Mouse (Mus musculus) gastrocnemius, adult 2 months (tissue): Measurements from ENCODE around the gene Prr29. TPM values are rescaled to one million over a fixed set of nuclear protein-coding genes. Genes with fewer than 3 reads are reported as not detected.
"Not testable (repeated sequence)": the region's sequence is repeated elsewhere in the genome, so short reads cannot be mapped to it uniquely, and the experiment has no call there.

Source experiments
- DNase-seq: peaks from one replicate; pipeline ENCODE4 v3.0.0; 2022
- H3K27ac ChIP-seq: fragments of 200-600 bp; 2 replicates; pipeline ENCODE4 v1.8.1; 2022; ENCODE audit warnings: mild to moderate bottlenecking
- H3K4me3 ChIP-seq: fragments of 200-600 bp; 2 replicates; pipeline ENCODE4 v1.8.1; 2022; ENCODE audit warnings: mild to moderate bottlenecking, moderate library complexity
- CTCF ChIP-seq: fragments of 200-600 bp; IDR thresholded peaks from 2 replicates; pipeline ENCODE4 v1.8.1; 2022; ENCODE audit warnings: antibody characterized with exemption, mild to moderate bottlenecking, moderate library complexity
- intact Hi-C: fragments of 180-260 bp; cut with DNase I; formaldehyde crosslinking; loops from one replicate; pipeline ENCODE4 v1.15.1; 2025
- total RNA-seq, 2 experiments: library from RNA; stranded (reverse); gene quantifications; 2 replicates each; pipeline ENCODE4 v1.2.3; 2021

Gene Prr29
- total RNA-seq, 2 experiments from 2014 or later = 3.9 to 6.5 TPM

GRCm38 (mm10) chr11:106338029-106338428, 27.2 kb upstream of the Prr29 start:
- intact Hi-C loops = no loop called here
- H3K4me3 ChIP-seq = no peak overlapping the region; the same call in 1 of the 2 replicates
- peak overlapping the region; percentile 93 for H3K27ac ChIP-seq
- TF ChIP-seq CTCF = no peak
- peak; percentile 71 for DNase-seq

GRCm38 (mm10) chr11:106338870-106339269, 26.4 kb upstream of the Prr29 start:
- Histone ChIP-seq H3K27ac (peak overlapping the region; percentile 93), H3K4me3 (peak overlapping the region; percentile 29)
- intact Hi-C loops = no loop called here
- no peak for TF ChIP-seq CTCF
- DNase-seq = no peak

GRCm38 (mm10) chr11:106339323-106339722, 25.9 kb upstream of the Prr29 start:
- DNase-seq, intact Hi-C loops: not testable (repeated sequence)
- H3K27ac ChIP-seq = peak overlapping the region; percentile 93

GRCm38 (mm10) chr11:106340990-106341520, 24.2 kb upstream of the Prr29 start:
- peak; percentile 88 for DNase-seq
- no peak for TF ChIP-seq CTCF
- intact Hi-C loops = no loop called here
- H3K4me3 ChIP-seq = peak overlapping the region; percentile 45
- H3K27ac ChIP-seq = peak overlapping the region; percentile 93

More at GRCm38 (mm10) chr11:106339323-106339722, 25.9 kb upstream of the Prr29 start:
- H3K4me3 ChIP-seq = peak overlapping the region; percentile 29

GRCm38 (mm10) chr11:106344910-106345309, 20.4 kb upstream of the Prr29 start:
- Histone ChIP-seq H3K27ac (peak overlapping the region; percentile 56; the same call in 1 of the 2 replicates), H3K4me3 (no peak overlapping the region)
- no peak for DNase-seq
- intact Hi-C loops = no loop called here
- no peak for TF ChIP-seq CTCF

GRCm38 (mm10) chr11:106349772-106350171, 15.5 kb upstream of the Prr29 start:
- intact Hi-C loops = no loop called here
- no peak for DNase-seq
- H3K4me3 ChIP-seq = no peak overlapping the region
- H3K27ac ChIP-seq = peak overlapping the region; percentile 91
- TF ChIP-seq CTCF = no peak

- intact Hi-C loops = no loop called here
Observed at GRCm38 (mm10) chr11:106350853-106351252, 14.4 kb upstream of the Prr29 start.

GRCm38 (mm10) chr11:106351253-106351652, 14.0 kb upstream of the Prr29 start:
- Histone ChIP-seq H3K4me3 (peak overlapping the region; percentile 44), H3K27ac (peak overlapping the region; percentile 91)
- intact Hi-C loops = no loop called here
- DNase-seq = peak; percentile 62
- no peak for TF ChIP-seq CTCF

More at GRCm38 (mm10) chr11:106350853-106351252, 14.4 kb upstream of the Prr29 start:
- no peak for TF ChIP-seq CTCF
- H3K27ac ChIP-seq = peak overlapping the region; percentile 91
- peak overlapping the region; percentile 57 for H3K4me3 ChIP-seq
- peak; percentile 89 for DNase-seq

GRCm38 (mm10) chr11:106351941-106352340, 13.3 kb upstream of the Prr29 start:
- DNase-seq = no peak
- no peak for TF ChIP-seq CTCF

GRCm38 (mm10) chr11:106353188-106353587, 12.1 kb upstream of the Prr29 start, which contains the start of gene Scn4a:
Scn4a (minus strand) TSS chr11:106353288.
- TF ChIP-seq CTCF = no peak
- Histone ChIP-seq H3K4me3 (peak within 1 kb of the TSS; percentile 48), H3K27ac (peak within 1 kb of the TSS; percentile 91)
- no peak for DNase-seq
- intact Hi-C loops = no loop called here

More at GRCm38 (mm10) chr11:106351941-106352340, 13.3 kb upstream of the Prr29 start:
- Histone ChIP-seq H3K4me3 (no peak overlapping the region; the same call in 1 of the 2 replicates), H3K27ac (peak overlapping the region; percentile 91)
- intact Hi-C loops = no loop called here

- Histone ChIP-seq H3K4me3 (peak overlapping the region; percentile 48), H3K27ac (peak overlapping the region; percentile 91)
- TF ChIP-seq CTCF = no peak
- intact Hi-C loops = no loop called here
- DNase-seq = no peak
Observed at GRCm38 (mm10) chr11:106354181-106354580, 11.1 kb upstream of the Prr29 start.

GRCm38 (mm10) chr11:106355382-106356128, 9.7 kb upstream of the Prr29 start:
- intact Hi-C loops = no loop called here
- no peak for TF ChIP-seq CTCF
- peak; percentile 82 for DNase-seq
- peak overlapping the region; percentile 48 for H3K4me3 ChIP-seq
- H3K27ac ChIP-seq = peak overlapping the region; percentile 91

- TF ChIP-seq CTCF = peak; percentile 28
Observed at GRCm38 (mm10) chr11:106359350-106359749, 5.9 kb upstream of the Prr29 start.

More at GRCm38 (mm10) chr11:106359350-106359749, 5.9 kb upstream of the Prr29 start:
- no peak for DNase-seq
- intact Hi-C loops = no loop called here
- Histone ChIP-seq H3K27ac (peak overlapping the region; percentile 65), H3K4me3 (peak overlapping the region; percentile 48)
